ENCODE assay signal across 8 mouse cellular contexts in genomic region chr8:83699566-83699965, GRCm38 (mm10). TPM values are rescaled to one million over a fixed set of nuclear protein-coding genes. Genes with fewer than 3 reads are reported as not detected.
DNase-seq lines count a peak whose midpoint lies in the region; ATAC-seq and TF ChIP-seq lines count a peak whose summit lies in the region.

No protein-coding gene starts in this region.

- H3K9me3 ChIP-seq in heart, embryonic 15.5 days (replicated peaks): no peaks in the 10 kb centered on the region
- peaks cover 3% of the 10 kb centered on the region; the same call in 1 of the 2 replicates for H3K9me3 ChIP-seq in G1E (replicated peaks)
- no peaks in the 10 kb centered on the region for H3K9me3 ChIP-seq in hindbrain, embryonic 11.5 days (ENCODE audit: control insufficient read depth, low read length)
- H3K9me3 ChIP-seq in megakaryocyte, embryonic 14.5 days: peaks cover 3% of the 10 kb centered on the region; the same call in 1 of the 2 replicates

- no peak for ATAC-seq in heart, embryonic 15.5 days (replicated peaks; ENCODE audit: insufficient number of reproducible peaks, insufficient read depth, low FRiP score, low read depth)
- 0 out of 2 replicates have a peak, but pooled peaks have one; percentile 32 for ATAC-seq in G1E (ENCODE audit: extremely low read depth, insufficient number of reproducible peaks, low FRiP score, poor library complexity, severe bottlenecking)
- ATAC-seq in hindbrain, embryonic 11.5 days (ENCODE audit: low FRiP score): no peak; the same call in 1 of the 2 replicates

- peak overlapping the region; percentile 84 for H3K4me3 ChIP-seq in heart, embryonic 15.5 days
- peak overlapping the region; percentile 92 for H3K4me3 ChIP-seq in G1E (ENCODE audit: low read depth, low read length)
- H3K4me3 ChIP-seq in hindbrain, embryonic 11.5 days (ENCODE audit: low read depth, low read length): peak overlapping the region; percentile 84
- peak overlapping the region; percentile 97 for H3K4me3 ChIP-seq in megakaryocyte, embryonic 14.5 days (replicated peaks)

- 29% methylated on average over 9 of the region's 9 CpGs for WGBS in heart, embryonic 15.5 days
- 41% methylated on average over 9 of the region's 9 CpGs for WGBS in hindbrain, embryonic 11.5 days

- no peaks in the 10 kb centered on the region for H3K36me3 ChIP-seq in heart, embryonic 15.5 days
- peaks cover 33% of the 10 kb centered on the region for H3K36me3 ChIP-seq in G1E (replicated peaks)
- H3K36me3 ChIP-seq in hindbrain, embryonic 11.5 days (ENCODE audit: control insufficient read depth, insufficient read depth, low read length): no peaks in the 10 kb centered on the region
- peaks cover 5% of the 10 kb centered on the region for H3K36me3 ChIP-seq in megakaryocyte, embryonic 14.5 days (replicated peaks; ENCODE audit: low read length)

- H3K9ac ChIP-seq in heart, embryonic 15.5 days: peak overlapping the region; percentile 98
- H3K9ac ChIP-seq in hindbrain, embryonic 11.5 days (ENCODE audit: low read depth, low read length): peak overlapping the region; percentile 90

- H3K27me3 ChIP-seq in heart, embryonic 15.5 days: no peaks in the 10 kb centered on the region
- no peaks in the 10 kb centered on the region; the same call in 1 of the 2 replicates for H3K27me3 ChIP-seq in G1E (ENCODE audit: insufficient read depth, low read length)
- no peaks in the 10 kb centered on the region for H3K27me3 ChIP-seq in hindbrain, embryonic 11.5 days (ENCODE audit: control insufficient read depth, insufficient read depth, low read length)
- no peaks in the 10 kb centered on the region for H3K27me3 ChIP-seq in megakaryocyte, embryonic 14.5 days (replicated peaks)

- TF ChIP-seq CTCF in G1E (IDR thresholded peaks at IDR 0.05; ENCODE audit: low read depth, low read length): no peak

- peaks cover 50% of the 10 kb centered on the region for H3K4me1 ChIP-seq in heart, embryonic 15.5 days (replicated peaks)
- H3K4me1 ChIP-seq in G1E (ENCODE audit: insufficient read depth, low read depth, low read length): peaks cover 59% of the 10 kb centered on the region
- H3K4me1 ChIP-seq in hindbrain, embryonic 11.5 days (replicated peaks; ENCODE audit: control insufficient read depth, insufficient read depth, low read length): peaks cover 7% of the 10 kb centered on the region; the same call in 1 of the 2 replicates
- H3K4me1 ChIP-seq in megakaryocyte, embryonic 14.5 days: peaks cover 58% of the 10 kb centered on the region

- H3K27ac ChIP-seq in heart, embryonic 15.5 days: peak overlapping the region; percentile 88
- peak overlapping the region; percentile 54; the same call in 1 of the 2 replicates for H3K27ac ChIP-seq in hindbrain, embryonic 11.5 days (ENCODE audit: low read depth, low read length)

- peak overlapping the region; percentile 97 for H3K4me2 ChIP-seq in heart, embryonic 15.5 days
- H3K4me2 ChIP-seq in hindbrain, embryonic 11.5 days (replicated peaks; ENCODE audit: low read depth, low read length): peak overlapping the region; percentile 93

- no peak for DNase-seq in heart, postnatal 4 days
- peak; percentile 22 for DNase-seq in G1E (ENCODE audit: low spot score)
- peak; percentile 28 for DNase-seq in hindbrain, embryonic 11.5 days (ENCODE audit: low spot score)
- no peak for DNase-seq in layer of hippocampus, postnatal 25 days (ENCODE audit: extremely low spot score in 1 of 2, low spot score in 1 of 2)
- DNase-seq in left cerebral cortex, adult 8-10 months (ENCODE audit: low spot score in 2 of 2): no peak
- DNase-seq in ovary, postnatal 10 days (ENCODE audit: low spot score): no peak

RNA-seq across cellular contexts. Expression of gene Pkn1, which starts 0.6 kb away (rescaled TPM):
- polyA plus RNA-seq in heart, embryonic 15.5 days (2015; fragmentation: Nextera tagmentation; extraction: Ambion mirVana): 15.4 and 22.1 TPM in 2 replicates
- total RNA-seq in heart, postnatal 4 days (2021): 10 to 100 TPM; 52.7 to 53.4 TPM
- total RNA-seq in G1E (2014; fragmentation: Nextera tagmentation): 104 and 109 TPM in 2 replicates
- total RNA-seq in G1E (2017): 89.4 and 116 TPM in 2 replicates
- polyA plus RNA-seq in G1E (2012): 150 and 153 TPM in 2 replicates
- polyA plus RNA-seq in hindbrain, embryonic 11.5 days (2014; fragmentation: Nextera tagmentation; extraction: Ambion mirVana): 21.6 and 22.6 TPM in 2 replicates
- 73.0 and 95.0 TPM in 2 replicates for polyA plus RNA-seq in megakaryocyte, embryonic 14.5 days (2012; ENCODE audit: insufficient read depth, low replicate concordance)
- total RNA-seq in layer of hippocampus, postnatal 25 days (2021): 10 to 100 TPM; 42.2 to 57.6 TPM
- 10 to 100 TPM; 52.2 to 66.2 (median 54.8) TPM for total RNA-seq in left cerebral cortex, adult 8-10 months (2022)

RNA-seq across cellular contexts. Expression of gene Ddx39, which starts 15.4 kb away (rescaled TPM):
- 107 and 135 TPM in 2 replicates for polyA plus RNA-seq in heart, embryonic 15.5 days (2015; fragmentation: Nextera tagmentation; extraction: Ambion mirVana)
- 10 to 100 TPM; 68.1 to 69.0 TPM for total RNA-seq in heart, postnatal 4 days (2021)
- total RNA-seq in G1E (2014; fragmentation: Nextera tagmentation) (101 and 141 TPM in 2 replicates), G1E (2017) (226 and 266 TPM in 2 replicates)
- 58.0 and 77.5 TPM in 2 replicates for polyA plus RNA-seq in G1E (2012)
- 187 and 205 TPM in 2 replicates for polyA plus RNA-seq in hindbrain, embryonic 11.5 days (2014; fragmentation: Nextera tagmentation; extraction: Ambion mirVana)
- 7.5 and 18.1 TPM in 2 replicates for polyA plus RNA-seq in megakaryocyte, embryonic 14.5 days (2012; ENCODE audit: insufficient read depth, low replicate concordance)
- total RNA-seq in layer of hippocampus, postnatal 25 days (2021): 10 to 100 TPM; 14.4 to 17.2 TPM
- total RNA-seq in left cerebral cortex, adult 8-10 months (2022): 10 to 100 TPM; 14.4 to 18.4 (median 16.3) TPM

RNA-seq across cellular contexts. Expression of gene Ptger1, which starts 33.1 kb away (rescaled TPM):
- polyA plus RNA-seq in heart, embryonic 15.5 days (2015; fragmentation: Nextera tagmentation; extraction: Ambion mirVana): 0.45 and 0.84 TPM in 2 replicates
- 1 to 10 TPM in 1 of 2 experiments, under 1 TPM in 1; 0.33 to 1.1 TPM for total RNA-seq in heart, postnatal 4 days (2021)
- total RNA-seq in G1E (2014; fragmentation: Nextera tagmentation): 1.1 TPM in 1 of 2 replicates, not detected in the other
- 1.6 and 1.8 TPM in 2 replicates for total RNA-seq in G1E (2017)
- 0.23 and 0.38 TPM in 2 replicates for polyA plus RNA-seq in G1E (2012)
- polyA plus RNA-seq in hindbrain, embryonic 11.5 days (2014; fragmentation: Nextera tagmentation; extraction: Ambion mirVana): 0.49 and 1.0 TPM in 2 replicates
- 0.45 and 0.73 TPM in 2 replicates for polyA plus RNA-seq in megakaryocyte, embryonic 14.5 days (2012; ENCODE audit: insufficient read depth, low replicate concordance)
- total RNA-seq in layer of hippocampus, postnatal 25 days (2021): 1 to 10 TPM; 1.3 to 1.6 TPM
- 1 to 10 TPM in 3 of 4 experiments, under 1 TPM in 1; 0.83 to 1.5 (median 1.3) TPM for total RNA-seq in left cerebral cortex, adult 8-10 months (2022)

RNA-seq across cellular contexts. Expression of gene Adgre5, which starts 41.6 kb away (rescaled TPM):
- polyA plus RNA-seq in heart, embryonic 15.5 days (2015; fragmentation: Nextera tagmentation; extraction: Ambion mirVana): 31.2 and 38.7 TPM in 2 replicates
- 10 to 100 TPM; 62.8 to 63.4 TPM for total RNA-seq in heart, postnatal 4 days (2021)
- total RNA-seq in G1E (2014; fragmentation: Nextera tagmentation): 223 and 228 TPM in 2 replicates
- total RNA-seq in G1E (2017): 405 and 468 TPM in 2 replicates
- polyA plus RNA-seq in G1E (2012): 69.3 and 92.9 TPM in 2 replicates
- 13.0 and 13.8 TPM in 2 replicates for polyA plus RNA-seq in hindbrain, embryonic 11.5 days (2014; fragmentation: Nextera tagmentation; extraction: Ambion mirVana)
- 18.7 and 23.5 TPM in 2 replicates for polyA plus RNA-seq in megakaryocyte, embryonic 14.5 days (2012; ENCODE audit: insufficient read depth, low replicate concordance)
- 10 to 100 TPM in 1 of 2 experiments, 1 to 10 TPM in 1; 7.4 to 11.0 TPM for total RNA-seq in layer of hippocampus, postnatal 25 days (2021)
- total RNA-seq in left cerebral cortex, adult 8-10 months (2022): 10 to 100 TPM in 1 of 4 experiments, 1 to 10 TPM in 3; 8.3 to 12.2 (median 8.8) TPM

RNA-seq across cellular contexts. Expression of gene Gipc1, which starts 47.1 kb away (rescaled TPM):
- 127 and 141 TPM in 2 replicates for polyA plus RNA-seq in heart, embryonic 15.5 days (2015; fragmentation: Nextera tagmentation; extraction: Ambion mirVana)
- total RNA-seq in heart, postnatal 4 days (2021): 10 to 100 TPM; 61.9 to 64.2 TPM
- total RNA-seq in G1E (2014; fragmentation: Nextera tagmentation) (27.7 and 37.7 TPM in 2 replicates), G1E (2017) (25.3 and 27.7 TPM in 2 replicates)
- polyA plus RNA-seq in G1E (2012): 65.3 and 78.0 TPM in 2 replicates
- 176 and 182 TPM in 2 replicates for polyA plus RNA-seq in hindbrain, embryonic 11.5 days (2014; fragmentation: Nextera tagmentation; extraction: Ambion mirVana)
- polyA plus RNA-seq in megakaryocyte, embryonic 14.5 days (2012; ENCODE audit: insufficient read depth, low replicate concordance): 306 and 351 TPM in 2 replicates
- total RNA-seq in layer of hippocampus, postnatal 25 days (2021): 10 to 100 TPM; 67.7 to 69.2 TPM
- 10 to 100 TPM; 72.9 to 74.5 (median 74.3) TPM for total RNA-seq in left cerebral cortex, adult 8-10 months (2022)

Comparison
In these comparisons a context has a peak if more than half of its experiments do, and no peak if none do; other contexts are left out.
1. DNase-seq: peak in G1E (single experiment) and hindbrain, embryonic 11.5 days (single experiment); none in heart, postnatal 4 days (single experiment), layer of hippocampus, postnatal 25 days (0 of 2), left cerebral cortex, adult 8-10 months (0 of 2) and ovary, postnatal 10 days (single experiment).
2. Peak in every context shown above with its lines, with median percentiles within 50 percentile points of each other: H3K4me3 ChIP-seq.